Mouse (Mus musculus): ENCODE results near the gene Tns2.

GRCm38 (mm10) chr15:102101672-102102541, 1.7 kb downstream of the Tns2 start:
- TF ChIP-seq POLR2A (IDR thresholded peaks at IDR 0.05; ENCODE audit: extremely low read depth, insufficient read depth, low read length) (no peak), CTCF (IDR thresholded peaks at IDR 0.05; ENCODE audit: extremely low read depth, insufficient read depth, low read length) (no peak)
